Mouse (Mus musculus): ENCODE measurements around the gene Psmd8.

DNA sequence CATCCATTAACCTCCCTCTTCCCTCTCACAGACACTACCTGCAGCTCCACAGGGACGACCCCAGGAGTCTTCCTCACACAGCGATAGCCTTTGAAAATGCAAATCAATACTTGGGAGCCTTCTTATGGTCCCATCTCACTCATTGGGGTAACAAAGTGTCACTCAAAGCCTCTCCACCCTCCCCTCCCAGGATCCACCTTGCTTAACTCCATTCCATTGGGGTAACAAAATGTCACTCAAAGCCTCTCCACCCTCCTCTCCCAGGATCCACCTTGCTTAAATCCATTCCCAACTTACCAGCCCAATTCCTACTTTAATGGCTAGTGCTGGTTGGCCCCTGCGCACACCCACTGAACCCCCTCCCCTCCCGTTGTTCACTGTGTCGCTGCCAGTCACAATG, 22.2 kb downstream of the Psmd8 start:
- TF ChIP-seq POLR2A (IDR thresholded peaks at IDR 0.05; ENCODE audit: borderline replicate concordance, control insufficient read depth, low read depth, low read length) (no peak), CTCF (IDR thresholded peaks at IDR 0.05; ENCODE audit: control insufficient read depth, insufficient read depth, low read length) (no peak)
